Mouse (Mus musculus) right cerebral cortex, postnatal 4 days (tissue): ENCODE results near the gene Rgs17.

Experiments
- DNase-seq: peaks from one replicate; pipeline ENCODE4 v3.0.0-alpha.2; 2022

Gene Rgs17

GRCm38 (mm10) chr10:5823740-5824491 is 98.3 kb downstream of the Rgs17 start, which contains the start of gene Mtrf1l:
Mtrf1l (minus strand) TSS chr10:5823910.
- DNase-seq, result peak; percentile 88

- DNase-seq, result no peak
Measured at GRCm38 (mm10) chr10:5823291-5823739, 98.9 kb downstream of the Rgs17 start.

GRCm38 (mm10) chr10:5818772-5819171 is 103.4 kb downstream of the Rgs17 start:
- DNase-seq, result no peak

GRCm38 (mm10) chr10:5815968-5816367 is 106.2 kb downstream of the Rgs17 start:
- no peak for DNase-seq

- DNase-seq, result no peak
Measured at GRCm38 (mm10) chr10:5813724-5814123, 108.5 kb downstream of the Rgs17 start.

- DNase-seq, result no peak
Measured at GRCm38 (mm10) chr10:5807683-5808082, 114.5 kb downstream of the Rgs17 start.

GRCm38 (mm10) chr10:5806996-5807395 is 115.2 kb downstream of the Rgs17 start:
- no peak for DNase-seq

- DNase-seq, result no peak
Measured at GRCm38 (mm10) chr10:5806416-5806815, 115.8 kb downstream of the Rgs17 start.

- DNase-seq, result peak; percentile 94
Measured at GRCm38 (mm10) chr10:5805731-5806307, 116.4 kb downstream of the Rgs17 start.

- peak; percentile 98 for DNase-seq
Measured at GRCm38 (mm10) chr10:5805243-5805730, 116.9 kb downstream of the Rgs17 start, which contains the start of gene Fbxo5. Fbxo5 (minus strand) TSS chr10:5805600.

GRCm38 (mm10) chr10:5804691-5805156 is 117.5 kb downstream of the Rgs17 start:
- no peak for DNase-seq

GRCm38 (mm10) chr10:5803739-5804138 is 118.5 kb downstream of the Rgs17 start:
- DNase-seq, result no peak

GRCm38 (mm10) chr10:5802866-5803265 is 119.3 kb downstream of the Rgs17 start:
- no peak for DNase-seq

- DNase-seq, result no peak
Measured at GRCm38 (mm10) chr10:5800490-5800889, 121.7 kb downstream of the Rgs17 start.

GRCm38 (mm10) chr10:5798069-5798468 is 124.1 kb downstream of the Rgs17 start:
- no peak for DNase-seq

GRCm38 (mm10) chr10:5790657-5791056 is 131.5 kb downstream of the Rgs17 start:
- DNase-seq, result peak; percentile 85

- DNase-seq, result peak; percentile 11
Measured at GRCm38 (mm10) chr10:5786923-5787322, 135.3 kb downstream of the Rgs17 start.
